Mouse (Mus musculus) thymus, postnatal 25 days (tissue): Measurements from ENCODE around the gene Gcnt4.
"Not testable (repeated sequence)": the region's sequence is repeated elsewhere in the genome, so short reads cannot be mapped to it uniquely, and the experiment has no call there.

Source experiments
- DNase-seq: peaks from one replicate; pipeline ENCODE4 v3.0.0; 2022

Gcnt4 gene

DNA sequence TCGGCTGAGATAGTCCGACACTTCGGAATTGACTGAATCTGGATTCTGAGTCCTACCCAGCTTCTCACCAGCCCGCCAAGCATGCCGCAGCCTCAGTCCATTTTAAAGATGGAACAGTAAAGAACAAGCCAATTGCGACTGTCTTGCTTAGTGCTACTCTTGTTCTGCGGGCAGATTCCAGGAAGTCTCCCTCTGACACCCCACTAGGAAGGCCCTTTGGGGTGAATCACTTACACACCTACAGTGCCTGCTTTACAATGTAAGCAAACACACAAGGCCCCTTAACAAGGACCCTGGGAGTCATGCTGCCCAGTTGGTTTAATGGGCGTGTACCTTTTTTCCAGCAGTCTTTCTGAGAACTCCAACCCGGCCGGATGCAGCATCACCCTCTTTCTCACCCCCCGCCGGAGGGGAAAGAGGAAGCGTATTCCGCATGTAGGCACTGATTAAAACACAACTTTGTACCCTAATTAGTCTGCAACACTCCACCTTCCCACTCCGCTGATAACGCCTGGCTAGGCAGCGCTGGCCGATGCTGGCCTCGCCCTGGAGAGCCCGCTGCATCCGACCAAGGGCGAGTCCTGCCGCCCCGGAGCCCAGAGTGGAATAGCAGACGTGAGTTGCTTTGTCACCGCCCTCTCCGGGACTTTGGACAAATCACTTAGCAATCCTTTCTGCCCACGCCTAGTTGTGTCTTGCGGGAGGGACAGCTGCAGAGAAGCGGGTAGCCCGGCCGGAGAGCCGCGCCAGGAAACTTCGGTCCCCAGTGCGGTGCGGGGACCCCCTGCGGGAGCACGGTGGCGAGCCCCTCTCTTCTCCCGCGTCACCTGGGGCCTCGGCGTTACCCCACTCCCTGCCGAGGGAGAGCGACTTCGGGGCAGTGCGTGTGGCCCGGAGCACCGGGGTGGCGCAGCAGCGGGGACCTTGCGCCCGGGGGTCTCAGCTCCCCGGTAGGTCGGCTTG is at the start of gene Gcnt4:
TSS of gene Gcnt4 (plus strand) at position 691 of the 963 bp plus-strand sequence.
- peak; percentile 44 for DNase-seq

- no peak for DNase-seq
Measured at GRCm38 (mm10) chr13:96878220-96879057, 46.0 kb upstream of the Gcnt4 start.

- DNase-seq = no peak
Measured at GRCm38 (mm10) chr13:96884534-96884933, 40.0 kb upstream of the Gcnt4 start.

DNA sequence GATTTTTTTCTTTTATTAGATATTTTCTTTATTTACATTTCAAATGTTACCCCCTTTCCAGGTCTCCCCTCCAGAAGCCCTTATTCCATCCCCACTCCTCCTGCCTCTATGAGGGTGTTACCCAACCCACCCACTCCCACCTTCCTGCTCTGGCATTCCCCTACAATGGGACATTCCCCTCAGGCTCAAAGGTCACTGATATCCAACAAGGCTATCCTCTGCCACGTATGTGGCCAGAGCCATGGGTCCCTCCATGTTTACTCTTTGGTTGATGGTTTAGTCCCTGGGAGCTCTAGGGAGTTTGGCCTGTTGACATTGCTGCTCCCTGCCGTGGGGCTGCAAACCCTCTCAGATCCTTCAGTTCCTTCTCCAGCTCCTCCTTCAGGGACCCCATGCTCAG is 34.5 kb upstream of the Gcnt4 start:
- DNase-seq = no peak

- no peak for DNase-seq
Measured at GRCm38 (mm10) chr13:96895144-96895543, 29.3 kb upstream of the Gcnt4 start.

DNA sequence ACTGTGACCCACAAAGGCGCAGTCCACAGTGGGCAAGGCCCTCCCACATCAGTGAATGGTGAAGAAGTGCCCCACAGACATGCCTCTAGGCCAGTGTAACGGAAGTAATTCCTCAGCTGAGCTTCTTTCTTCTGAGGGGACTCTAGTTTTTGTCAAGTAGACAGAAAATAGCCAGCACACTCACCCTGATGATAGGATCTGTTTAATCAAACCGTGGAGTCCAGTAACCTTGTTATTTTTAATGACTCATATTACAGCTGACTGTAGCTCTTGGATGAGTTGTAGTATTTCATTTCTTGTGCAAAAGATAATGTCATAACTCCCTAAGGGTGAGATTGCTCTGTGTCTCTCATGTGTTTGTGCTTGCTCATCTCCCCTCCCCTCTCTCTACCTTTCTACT is 17.8 kb upstream of the Gcnt4 start:
- no peak for DNase-seq

DNA sequence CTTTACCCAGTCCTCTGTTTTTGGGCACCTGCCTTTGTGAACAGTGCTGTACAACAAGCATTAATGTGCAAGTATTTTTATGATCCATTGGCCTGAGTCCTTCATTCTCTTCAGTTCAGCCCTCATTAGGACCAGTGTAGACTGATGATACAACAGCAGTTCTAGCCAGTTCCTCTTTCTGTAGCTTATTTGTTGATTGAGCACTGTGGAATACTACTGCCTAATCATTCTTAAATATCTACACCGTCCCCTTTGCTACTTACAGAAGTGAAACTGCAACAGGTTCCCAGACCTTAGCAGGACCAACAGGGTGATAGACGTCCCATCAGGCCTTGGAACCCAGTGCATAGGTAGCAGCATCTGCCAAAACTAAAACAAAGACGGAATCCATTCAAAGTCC is 13.3 kb upstream of the Gcnt4 start:
- no peak for DNase-seq

GRCm38 (mm10) chr13:96923134-96923533 is 1.4 kb upstream of the Gcnt4 start:
- DNase-seq = not testable (repeated sequence)

DNA sequence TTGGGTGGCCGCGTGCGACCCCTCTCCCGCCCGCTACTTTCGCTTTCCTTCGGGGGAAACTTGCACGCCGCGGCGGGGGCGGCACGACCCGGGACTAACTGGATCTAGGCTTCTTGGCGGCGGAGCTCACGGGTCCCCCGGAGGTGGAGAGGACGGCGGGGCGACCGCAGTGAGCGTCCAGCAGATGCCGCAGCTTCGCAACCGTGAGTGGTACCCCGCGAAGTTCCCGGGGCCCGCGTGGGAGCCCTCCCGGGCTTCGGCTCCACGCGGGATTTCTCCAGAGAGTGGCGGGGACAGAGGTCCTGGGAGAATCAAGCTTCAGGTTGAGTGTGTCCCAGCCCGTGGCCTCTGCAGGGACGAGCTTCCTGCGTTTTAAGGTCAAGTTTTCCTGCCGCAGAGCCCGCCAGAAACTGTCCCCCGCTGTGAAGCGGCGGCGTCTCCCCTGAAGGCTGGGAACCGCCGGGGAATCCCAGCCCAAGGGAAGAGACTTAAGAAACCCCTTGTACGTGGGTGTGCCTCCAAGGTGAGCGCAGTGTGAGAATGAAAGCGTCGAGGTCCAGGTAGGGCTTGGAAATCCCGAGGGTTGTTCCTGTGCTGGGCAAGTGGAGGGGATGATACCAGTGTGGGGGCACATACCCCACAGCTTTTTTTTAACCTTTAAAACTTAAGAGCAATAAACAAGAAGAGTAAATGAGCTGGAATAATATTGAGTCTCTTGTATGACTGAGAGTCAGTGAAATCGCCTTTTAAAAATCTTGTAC is 676 bp downstream of the Gcnt4 start:
- no peak for DNase-seq

- DNase-seq = no peak
Measured at GRCm38 (mm10) chr13:96925991-96926725, 1.7 kb downstream of the Gcnt4 start.

DNA sequence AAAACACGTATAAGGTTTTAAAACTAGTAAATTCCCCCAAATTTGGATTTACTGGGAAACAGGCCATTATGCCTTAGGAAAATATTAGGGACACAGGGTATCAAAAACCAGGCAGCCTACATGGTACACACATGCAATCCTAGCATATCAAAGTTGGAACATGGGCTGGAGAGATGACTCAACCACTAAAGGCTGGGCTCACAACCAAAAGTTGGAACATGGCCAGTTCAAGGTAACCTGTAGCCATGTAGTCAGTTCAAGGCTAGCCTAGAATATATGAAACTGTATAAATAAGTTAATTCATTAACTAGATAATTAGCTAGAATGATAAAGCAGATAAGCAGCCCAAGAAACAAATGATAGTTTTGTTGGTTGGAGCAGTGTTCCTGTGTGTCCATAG is 3.3 kb downstream of the Gcnt4 start:
- DNase-seq = no peak

DNA sequence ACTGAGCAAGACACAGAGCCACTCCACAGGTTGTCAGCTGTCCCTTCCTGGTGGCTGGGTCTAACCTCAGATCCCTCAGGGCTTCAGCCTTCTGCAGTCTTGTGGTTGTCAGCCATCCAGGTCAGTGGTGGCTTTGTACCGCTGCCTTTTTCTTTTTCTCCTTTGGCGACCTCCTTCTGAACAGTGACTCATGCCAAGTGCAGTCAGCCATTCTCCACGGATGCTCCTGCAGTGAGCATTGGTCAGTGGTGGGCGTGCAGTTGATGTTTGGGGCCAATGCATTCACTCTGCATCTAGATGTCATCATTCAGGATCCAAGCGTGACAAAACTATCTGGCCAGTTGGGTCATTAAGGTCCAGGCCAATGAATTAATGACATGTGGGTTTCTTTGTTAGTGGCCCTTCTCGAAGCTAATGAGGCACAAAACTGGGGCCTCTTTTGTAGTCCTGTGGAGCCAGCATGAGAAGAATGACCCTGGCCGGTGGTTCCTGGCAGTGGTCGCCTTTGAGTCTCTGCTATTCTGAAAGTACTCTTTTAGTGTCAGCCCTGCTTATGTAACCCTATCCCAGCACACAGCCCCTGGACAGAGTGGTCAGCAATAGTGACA is 4.0 kb downstream of the Gcnt4 start:
- DNase-seq = no peak

GRCm38 (mm10) chr13:96932745-96933144 is 8.3 kb downstream of the Gcnt4 start:
- no peak for DNase-seq

DNA sequence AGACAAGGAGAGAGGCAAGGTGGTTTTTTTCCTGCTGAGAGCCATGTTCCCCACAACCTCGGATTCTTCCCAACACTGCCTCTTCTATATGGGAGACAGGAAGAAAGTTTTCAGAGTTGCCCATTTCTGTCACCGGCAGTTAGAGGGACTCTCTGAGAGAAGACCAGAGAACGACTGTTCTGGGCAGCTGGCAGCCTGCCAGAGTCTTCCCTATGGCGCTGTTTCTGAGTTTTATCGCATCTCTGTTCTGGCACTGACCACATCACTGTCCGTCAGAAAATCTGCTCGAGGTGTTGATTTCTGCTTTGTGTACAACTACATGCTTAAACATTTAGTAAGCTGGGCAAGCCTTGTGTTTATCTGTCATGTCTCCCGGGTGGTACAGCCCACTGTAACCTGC is 8.9 kb downstream of the Gcnt4 start:
- no peak for DNase-seq

- no peak for DNase-seq
Measured at GRCm38 (mm10) chr13:96936173-96936777, 11.8 kb downstream of the Gcnt4 start.

DNA sequence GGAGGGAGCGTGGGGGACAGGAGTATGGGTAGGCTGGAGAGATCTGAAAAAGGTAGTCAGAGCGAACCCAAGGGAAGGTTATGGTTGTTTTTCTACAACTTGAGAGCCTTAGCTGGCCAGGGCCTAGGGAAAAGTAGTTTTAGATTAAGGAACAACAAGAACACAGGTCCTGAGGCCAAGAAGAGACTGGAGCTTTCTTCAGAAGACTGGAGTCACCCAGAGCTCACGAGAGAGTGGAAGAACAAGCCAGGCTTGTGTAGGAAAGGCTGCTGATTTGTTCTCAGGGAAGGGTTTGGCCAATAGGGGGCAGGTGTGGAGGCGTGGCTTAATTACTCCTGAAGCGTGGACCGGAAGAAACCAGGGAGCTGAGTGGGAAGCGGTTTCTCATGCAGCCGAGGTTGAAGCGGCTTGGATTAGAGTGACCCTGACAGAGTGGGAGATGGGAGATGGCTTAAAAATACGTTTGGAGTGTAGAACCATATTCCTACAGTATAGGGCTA is 12.6 kb downstream of the Gcnt4 start:
- DNase-seq = no peak

GRCm38 (mm10) chr13:96939680-96940079 is 15.2 kb downstream of the Gcnt4 start:
- no peak for DNase-seq

DNA sequence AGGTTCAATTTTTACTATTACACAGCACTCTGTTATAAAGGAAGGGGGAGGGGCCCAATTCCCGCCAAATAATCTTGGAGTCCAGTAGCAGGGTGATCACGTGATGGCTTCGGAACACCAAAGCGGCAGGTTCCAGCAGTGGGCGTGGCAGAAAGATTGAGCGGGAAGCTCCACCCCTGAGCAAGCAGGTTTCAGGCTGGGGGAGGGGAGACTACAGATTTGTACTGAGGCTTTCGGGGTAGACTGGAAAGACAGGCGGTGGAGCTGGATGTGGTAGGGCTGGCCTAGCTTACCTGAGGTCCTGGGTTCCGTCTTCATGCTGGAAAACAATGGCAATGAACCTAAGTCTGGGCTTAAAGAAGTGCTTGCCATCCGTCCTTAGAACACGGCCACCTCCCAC is 17.0 kb downstream of the Gcnt4 start:
- not testable (repeated sequence) for DNase-seq

DNA sequence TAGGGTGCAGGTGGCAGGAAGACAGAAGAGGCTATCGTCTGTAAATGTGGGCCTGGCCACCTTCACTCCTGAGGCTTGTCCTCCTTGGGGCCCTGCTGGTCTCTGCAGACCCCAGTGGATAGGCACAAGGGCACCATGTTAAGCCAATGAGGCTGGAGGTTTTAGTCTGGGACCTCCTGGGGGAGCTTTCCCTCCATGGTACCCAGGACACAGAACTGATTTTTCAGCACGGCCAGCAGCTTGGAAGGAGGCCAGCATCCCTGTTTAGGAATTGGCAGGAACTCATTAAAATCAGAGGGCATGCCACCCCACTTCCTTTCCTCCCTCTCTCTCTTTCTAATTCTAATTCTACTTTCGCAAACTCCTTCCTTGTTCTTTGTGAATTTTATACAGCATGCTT is 19.1 kb downstream of the Gcnt4 start:
- DNase-seq = no peak

- no peak for DNase-seq
Measured at GRCm38 (mm10) chr13:96945748-96946147, 21.3 kb downstream of the Gcnt4 start.

DNA sequence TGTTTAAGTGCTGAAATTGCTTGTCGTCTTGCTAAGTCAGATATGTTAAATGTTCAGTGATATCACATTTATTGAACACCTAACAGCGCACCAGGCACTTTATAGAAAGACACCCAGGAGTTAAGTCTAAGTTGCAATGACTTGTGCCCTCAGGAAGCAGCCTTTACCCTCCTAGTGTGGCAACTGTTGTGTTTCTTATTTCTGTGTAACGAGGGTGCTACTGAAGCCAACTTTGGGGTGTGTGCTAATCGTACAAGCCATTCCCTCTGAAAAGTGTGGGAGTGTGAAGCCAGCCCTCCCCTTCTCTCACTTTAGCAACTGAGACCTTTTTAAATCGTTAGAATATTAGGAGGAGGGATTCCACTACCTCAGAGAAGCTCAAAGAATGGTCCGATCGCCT is 23.2 kb downstream of the Gcnt4 start:
- DNase-seq = no peak
